Mouse (Mus musculus): ENCODE results near the gene Efna4. TPM values are rescaled to one million over a fixed set of nuclear protein-coding genes. Genes with fewer than 3 reads are reported as not detected.
A peak's percentile ranks its signal among the peaks of the same experiment; 100 is the strongest.

Gene Efna4
- polyA plus RNA-seq, 1 experiment from 2014 or later: 15.0 TPM

- no peaks in the 10 kb centered on the region for H3K9me3 ChIP-seq (replicated peaks; ENCODE audit: control insufficient read depth, low read length)
- H3K4me2 ChIP-seq (ENCODE audit: low read depth, low read length): no peak overlapping the region
- WGBS: 52% methylated on average over 5 of the region's 5 CpGs
- no peak overlapping the region for H3K4me3 ChIP-seq (replicated peaks; ENCODE audit: low read length)
- peak overlapping the region; percentile 66 for H3K27ac ChIP-seq (ENCODE audit: low read length)
- H3K27me3 ChIP-seq (ENCODE audit: control insufficient read depth, insufficient read depth, low read length): peaks cover 11% of the 10 kb centered on the region
- ATAC-seq (ENCODE audit: insufficient read depth, low FRiP score): peak; percentile 6; the same call in 1 of the 2 replicates
- H3K4me1 ChIP-seq (ENCODE audit: control insufficient read depth, insufficient read depth, low read length): peaks cover 30% of the 10 kb centered on the region
- no peaks in the 10 kb centered on the region for H3K36me3 ChIP-seq (ENCODE audit: control insufficient read depth, insufficient read depth, low read length)
- H3K9ac ChIP-seq (ENCODE audit: low read length): no peak overlapping the region
Measured at GRCm38 (mm10) chr3:89314340-89314739, 23.5 kb downstream of the Efna4 start.

- no peak overlapping the region for H3K4me3 ChIP-seq (replicated peaks; ENCODE audit: low read length)
- no peaks in the 10 kb centered on the region for H3K9me3 ChIP-seq (replicated peaks; ENCODE audit: control insufficient read depth, low read length)
- no peaks in the 10 kb centered on the region for H3K27me3 ChIP-seq (ENCODE audit: control insufficient read depth, insufficient read depth, low read length)
- H3K27ac ChIP-seq (ENCODE audit: low read length): no peak overlapping the region
- H3K4me2 ChIP-seq (ENCODE audit: low read depth, low read length): no peak overlapping the region
- no peaks in the 10 kb centered on the region for H3K36me3 ChIP-seq (ENCODE audit: control insufficient read depth, insufficient read depth, low read length)
- peak; percentile 81; the same call in 1 of the 2 replicates for ATAC-seq (ENCODE audit: insufficient read depth, low FRiP score)
- no peak overlapping the region for H3K9ac ChIP-seq (ENCODE audit: low read length)
- WGBS: 8% methylated on average over 9 of the region's 9 CpGs
- H3K4me1 ChIP-seq (ENCODE audit: control insufficient read depth, insufficient read depth, low read length): no peaks in the 10 kb centered on the region
Measured at GRCm38 (mm10) chr3:89308089-89308488, 29.7 kb downstream of the Efna4 start.

- H3K4me1 ChIP-seq (ENCODE audit: control insufficient read depth, insufficient read depth, low read length): no peaks in the 10 kb centered on the region
- H3K4me3 ChIP-seq (replicated peaks; ENCODE audit: low read length): no peak overlapping the region
- no peak overlapping the region for H3K4me2 ChIP-seq (ENCODE audit: low read depth, low read length)
- H3K27ac ChIP-seq (ENCODE audit: low read length): no peak overlapping the region
- ATAC-seq (ENCODE audit: insufficient read depth, low FRiP score): no peak
- no peak overlapping the region for H3K9ac ChIP-seq (ENCODE audit: low read length)
- 63% methylated on average over 8 of the region's 8 CpGs for WGBS
- no peaks in the 10 kb centered on the region for H3K27me3 ChIP-seq (ENCODE audit: control insufficient read depth, insufficient read depth, low read length)
- H3K9me3 ChIP-seq (replicated peaks; ENCODE audit: control insufficient read depth, low read length): no peaks in the 10 kb centered on the region
- H3K36me3 ChIP-seq (ENCODE audit: control insufficient read depth, insufficient read depth, low read length): no peaks in the 10 kb centered on the region
Measured at GRCm38 (mm10) chr3:89305551-89306325, 32.1 kb downstream of the Efna4 start.

GRCm38 (mm10) chr3:89305105-89305504, 32.7 kb downstream of the Efna4 start:
- no peak overlapping the region for H3K4me3 ChIP-seq (replicated peaks; ENCODE audit: low read length)
- 71% methylated on average over 4 of the region's 4 CpGs for WGBS
- no peaks in the 10 kb centered on the region; the same call in 1 of the 2 replicates for H3K27me3 ChIP-seq (ENCODE audit: control insufficient read depth, insufficient read depth, low read length)
- H3K9me3 ChIP-seq (replicated peaks; ENCODE audit: control insufficient read depth, low read length): no peaks in the 10 kb centered on the region
- H3K36me3 ChIP-seq (ENCODE audit: control insufficient read depth, insufficient read depth, low read length): no peaks in the 10 kb centered on the region
- H3K27ac ChIP-seq (ENCODE audit: low read length): no peak overlapping the region
- ATAC-seq (ENCODE audit: insufficient read depth, low FRiP score): no peak
- no peak overlapping the region for H3K4me2 ChIP-seq (ENCODE audit: low read depth, low read length)
- peaks cover 2% of the 10 kb centered on the region; the same call in 1 of the 2 replicates for H3K4me1 ChIP-seq (ENCODE audit: control insufficient read depth, insufficient read depth, low read length)
- H3K9ac ChIP-seq (ENCODE audit: low read length): no peak overlapping the region

- H3K9me3 ChIP-seq (replicated peaks; ENCODE audit: control insufficient read depth, low read length): no peaks in the 10 kb centered on the region
- H3K27me3 ChIP-seq (ENCODE audit: control insufficient read depth, insufficient read depth, low read length): no peaks in the 10 kb centered on the region; the same call in 1 of the 2 replicates
- H3K9ac ChIP-seq (ENCODE audit: low read length): no peak overlapping the region
- no peak overlapping the region for H3K4me3 ChIP-seq (replicated peaks; ENCODE audit: low read length)
- H3K27ac ChIP-seq (ENCODE audit: low read length): no peak overlapping the region
- ATAC-seq (ENCODE audit: insufficient read depth, low FRiP score): no peak
- no peaks in the 10 kb centered on the region for H3K36me3 ChIP-seq (ENCODE audit: control insufficient read depth, insufficient read depth, low read length)
- no peak overlapping the region for H3K4me2 ChIP-seq (ENCODE audit: low read depth, low read length)
- peaks cover 5% of the 10 kb centered on the region; the same call in 1 of the 2 replicates for H3K4me1 ChIP-seq (ENCODE audit: control insufficient read depth, insufficient read depth, low read length)
- WGBS: 51% methylated on average over 6 of the region's 6 CpGs
Measured at GRCm38 (mm10) chr3:89304440-89304839, 33.4 kb downstream of the Efna4 start.

GRCm38 (mm10) chr3:89300514-89300913, 37.3 kb downstream of the Efna4 start:
- H3K4me3 ChIP-seq (replicated peaks; ENCODE audit: low read length): no peak overlapping the region
- WGBS: 58% methylated on average over 2 of the region's 2 CpGs
- H3K9ac ChIP-seq (ENCODE audit: low read length): no peak overlapping the region
- no peaks in the 10 kb centered on the region for H3K9me3 ChIP-seq (replicated peaks; ENCODE audit: control insufficient read depth, low read length)
- no peak for ATAC-seq (ENCODE audit: insufficient read depth, low FRiP score)
- no peaks in the 10 kb centered on the region; the same call in 1 of the 2 replicates for H3K27me3 ChIP-seq (ENCODE audit: control insufficient read depth, insufficient read depth, low read length)
- peaks cover 5% of the 10 kb centered on the region; the same call in 1 of the 2 replicates for H3K4me1 ChIP-seq (ENCODE audit: control insufficient read depth, insufficient read depth, low read length)
- no peak overlapping the region for H3K4me2 ChIP-seq (ENCODE audit: low read depth, low read length)
- no peaks in the 10 kb centered on the region for H3K36me3 ChIP-seq (ENCODE audit: control insufficient read depth, insufficient read depth, low read length)
- no peak overlapping the region for H3K27ac ChIP-seq (ENCODE audit: low read length)

GRCm38 (mm10) chr3:89300071-89300470, 37.8 kb downstream of the Efna4 start:
- H3K4me2 ChIP-seq (ENCODE audit: low read depth, low read length): peak overlapping the region; percentile 59
- peak overlapping the region; percentile 40 for H3K4me3 ChIP-seq (replicated peaks; ENCODE audit: low read length)
- peaks cover 5% of the 10 kb centered on the region; the same call in 1 of the 2 replicates for H3K4me1 ChIP-seq (ENCODE audit: control insufficient read depth, insufficient read depth, low read length)
- no peaks in the 10 kb centered on the region for H3K36me3 ChIP-seq (ENCODE audit: control insufficient read depth, insufficient read depth, low read length)
- H3K9me3 ChIP-seq (replicated peaks; ENCODE audit: control insufficient read depth, low read length): no peaks in the 10 kb centered on the region
- H3K27ac ChIP-seq (ENCODE audit: low read length): no peak overlapping the region
- no peaks in the 10 kb centered on the region; the same call in 1 of the 2 replicates for H3K27me3 ChIP-seq (ENCODE audit: control insufficient read depth, insufficient read depth, low read length)
- ATAC-seq (ENCODE audit: insufficient read depth, low FRiP score): peak; percentile 41; the same call in 1 of the 2 replicates
- peak overlapping the region; percentile 58; the same call in 1 of the 2 replicates for H3K9ac ChIP-seq (ENCODE audit: low read length)
- 31% methylated on average over 1 of the region's 1 CpGs for WGBS

GRCm38 (mm10) chr3:89299499-89299898, 38.3 kb downstream of the Efna4 start:
- Histone ChIP-seq H3K36me3 (ENCODE audit: control insufficient read depth, insufficient read depth, low read length) (no peaks in the 10 kb centered on the region), H3K4me2 (ENCODE audit: low read depth, low read length) (peak overlapping the region; percentile 59), H3K27ac (ENCODE audit: low read length) (0 out of 2 replicates have a peak overlapping the region, but pooled peaks have one; percentile 17), H3K4me3 (replicated peaks; ENCODE audit: low read length) (peak overlapping the region; percentile 40), H3K9ac (ENCODE audit: low read length) (peak overlapping the region; percentile 58; the same call in 1 of the 2 replicates), H3K9me3 (replicated peaks; ENCODE audit: control insufficient read depth, low read length) (no peaks in the 10 kb centered on the region), H3K4me1 (ENCODE audit: control insufficient read depth, insufficient read depth, low read length) (peaks cover 5% of the 10 kb centered on the region; the same call in 1 of the 2 replicates), H3K27me3 (ENCODE audit: control insufficient read depth, insufficient read depth, low read length) (no peaks in the 10 kb centered on the region; the same call in 1 of the 2 replicates)
- ATAC-seq (ENCODE audit: insufficient read depth, low FRiP score): peak; percentile 30; the same call in 1 of the 2 replicates
- 5% methylated on average over 14 of the region's 14 CpGs for WGBS

GRCm38 (mm10) chr3:89298908-89299307, 38.9 kb downstream of the Efna4 start:
- no peaks in the 10 kb centered on the region for H3K36me3 ChIP-seq (ENCODE audit: control insufficient read depth, insufficient read depth, low read length)
- no peaks in the 10 kb centered on the region; the same call in 1 of the 2 replicates for H3K27me3 ChIP-seq (ENCODE audit: control insufficient read depth, insufficient read depth, low read length)
- H3K4me1 ChIP-seq (ENCODE audit: control insufficient read depth, insufficient read depth, low read length): peaks cover 5% of the 10 kb centered on the region; the same call in 1 of the 2 replicates
- no peak overlapping the region for H3K4me2 ChIP-seq (ENCODE audit: low read depth, low read length)
- no peak overlapping the region for H3K9ac ChIP-seq (ENCODE audit: low read length)
- no peak for ATAC-seq (ENCODE audit: insufficient read depth, low FRiP score)
- no peak overlapping the region for H3K4me3 ChIP-seq (replicated peaks; ENCODE audit: low read length)
- no peak overlapping the region for H3K27ac ChIP-seq (ENCODE audit: low read length)
- 85% methylated on average over 6 of the region's 6 CpGs for WGBS
- no peaks in the 10 kb centered on the region for H3K9me3 ChIP-seq (replicated peaks; ENCODE audit: control insufficient read depth, low read length)
